Mouse (Mus musculus): ENCODE data around the gene Kifap3. TPM values are rescaled to one million over a fixed set of nuclear protein-coding genes. Genes with fewer than 3 reads are reported as not detected.
A peak's percentile ranks its signal among the peaks of the same experiment; 100 is the strongest.
"Not testable (repeated sequence)": the region's sequence is repeated elsewhere in the genome, so short reads cannot be mapped to it uniquely, and the experiment has no call there.

Gene Kifap3
- 10 to 100 TPM; 28.7 to 33.9 TPM for total RNA-seq (2021)
- long read RNA-seq, experiment 1, full-length matches to known transcripts = 34 of 47 reads
- long read RNA-seq, experiment 1, partial matches to known transcripts = 12 of 47 reads
- long read RNA-seq, experiment 1, other reads (novel, unspliced or antisense) = 1 of 47 reads
- long read RNA-seq, experiment 2, full-length matches to known transcripts = 36 of 47 reads
- long read RNA-seq, experiment 2, partial matches to known transcripts = 3 of 47 reads
- long read RNA-seq, experiment 2, other reads (novel, unspliced or antisense) = 8 of 47 reads

- peak; percentile 91 to 97 for DNase-seq (ENCODE audit: low spot score in 2 of 2)
Measured at GRCm38 (mm10) chr1:163779336-163780115, at the start of gene Kifap3. Kifap3 (plus strand) TSS chr1:163779583.

GRCm38 (mm10) chr1:163731166-163731565, 48.2 kb upstream of the Kifap3 start:
- not testable (repeated sequence) for DNase-seq (ENCODE audit: low spot score in 2 of 2)

- peak in 1 of 2 experiments; percentile 23 for DNase-seq (ENCODE audit: low spot score in 2 of 2)
Measured at GRCm38 (mm10) chr1:163736441-163737238, 42.7 kb upstream of the Kifap3 start.

GRCm38 (mm10) chr1:163737239-163737533, 42.2 kb upstream of the Kifap3 start:
- DNase-seq (ENCODE audit: low spot score in 2 of 2) = no peak

- no peak for DNase-seq (ENCODE audit: low spot score in 2 of 2)
Measured at GRCm38 (mm10) chr1:163751360-163751992, 27.9 kb upstream of the Kifap3 start.

DNA sequence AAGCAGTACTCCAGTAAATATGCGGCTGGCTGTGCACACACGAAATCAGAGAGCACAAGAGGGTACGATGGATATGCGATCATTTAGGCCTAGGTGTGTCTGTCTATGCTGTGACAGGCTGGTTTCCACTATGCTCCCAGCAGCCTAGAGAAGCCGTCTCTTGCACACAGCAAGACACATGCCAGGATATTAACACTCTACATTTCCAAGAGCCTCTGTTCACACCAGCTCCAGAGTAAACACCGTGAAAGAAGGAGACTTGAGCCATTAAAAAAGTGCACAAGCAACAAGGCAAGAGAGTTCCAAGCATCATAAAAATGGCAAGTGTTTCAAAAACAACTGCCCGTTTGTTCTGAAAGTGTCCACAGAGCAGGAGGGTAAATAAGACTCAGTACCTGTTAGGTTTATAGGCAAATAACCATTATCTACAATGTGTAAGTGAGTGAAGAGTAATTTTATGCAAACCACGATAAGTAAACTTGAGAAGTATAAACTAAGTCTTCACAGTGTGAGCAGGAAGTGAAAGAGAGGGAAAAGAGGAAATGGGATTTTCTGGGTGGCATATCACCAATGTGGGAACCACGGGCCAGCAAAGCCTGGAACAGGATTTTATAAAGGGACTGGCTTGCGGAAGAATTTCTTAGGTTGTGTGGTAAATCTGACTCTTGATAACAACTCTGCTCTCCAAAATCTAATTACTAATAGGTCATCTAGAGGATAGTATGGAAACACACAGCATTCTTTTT, 21.7 kb upstream of the Kifap3 start:
- DNase-seq (ENCODE audit: low spot score in 2 of 2) = no peak

GRCm38 (mm10) chr1:163783577-163783976, 4.2 kb downstream of the Kifap3 start:
- DNase-seq (ENCODE audit: low spot score in 2 of 2) = not testable (repeated sequence)

GRCm38 (mm10) chr1:163821365-163821764, 42.0 kb downstream of the Kifap3 start:
- DNase-seq (ENCODE audit: low spot score in 2 of 2) = no peak

- DNase-seq (ENCODE audit: low spot score in 2 of 2) = no peak
Measured at GRCm38 (mm10) chr1:163829482-163829881, 50.1 kb downstream of the Kifap3 start.

DNA sequence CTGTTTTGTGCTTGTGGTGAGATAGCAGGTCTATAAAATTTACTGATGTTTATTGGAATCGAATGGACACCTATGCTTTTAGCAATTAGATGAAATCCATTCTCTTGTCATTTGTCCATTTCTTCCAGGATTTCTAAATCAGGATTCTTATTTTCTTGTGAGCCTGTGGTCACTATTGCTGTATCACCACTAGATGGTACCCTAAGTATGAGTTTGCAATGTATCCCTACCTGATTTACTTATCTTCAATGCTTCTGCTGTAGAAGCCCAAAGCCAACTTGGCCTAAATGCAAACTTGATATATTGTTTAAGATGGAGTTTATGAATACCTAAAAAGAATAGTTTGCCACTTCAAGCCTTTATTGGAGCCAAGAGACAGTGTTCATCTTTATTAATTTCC, 54.7 kb downstream of the Kifap3 start:
- DNase-seq (ENCODE audit: low spot score in 2 of 2) = no peak

GRCm38 (mm10) chr1:163835062-163835461, 55.7 kb downstream of the Kifap3 start:
- no peak for DNase-seq (ENCODE audit: low spot score in 2 of 2)

GRCm38 (mm10) chr1:163838482-163838881, 59.1 kb downstream of the Kifap3 start:
- not testable (repeated sequence) for DNase-seq (ENCODE audit: low spot score in 2 of 2)

GRCm38 (mm10) chr1:163840555-163840954, 61.2 kb downstream of the Kifap3 start:
- no peak for DNase-seq (ENCODE audit: low spot score in 2 of 2)

DNA sequence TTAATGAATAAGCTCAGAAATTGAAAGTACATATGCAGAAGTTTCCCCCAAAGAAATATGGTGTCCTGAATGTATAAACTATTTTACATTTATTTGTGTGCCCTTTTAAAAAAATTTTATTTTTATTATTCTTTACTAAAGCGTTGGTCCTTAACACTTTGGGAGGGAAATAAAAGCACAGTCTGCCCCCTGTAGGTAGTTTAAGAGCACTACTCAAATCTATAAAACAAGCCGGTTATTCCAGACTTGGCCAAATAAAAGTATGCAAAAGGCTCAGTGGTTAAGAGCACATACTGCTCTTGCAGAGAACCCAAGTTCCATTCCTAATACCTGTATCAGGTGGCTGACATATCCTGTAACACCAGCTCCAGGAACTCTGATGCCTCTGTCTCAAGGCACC, 62.9 kb downstream of the Kifap3 start:
- DNase-seq (ENCODE audit: low spot score in 2 of 2) = no peak

- DNase-seq (ENCODE audit: low spot score in 2 of 2) = no peak
Measured at GRCm38 (mm10) chr1:163843899-163844298, 64.5 kb downstream of the Kifap3 start.

GRCm38 (mm10) chr1:163852884-163853560, 73.6 kb downstream of the Kifap3 start:
- no peak for DNase-seq (ENCODE audit: low spot score in 2 of 2)

GRCm38 (mm10) chr1:163858420-163858819, 79.0 kb downstream of the Kifap3 start:
- no peak for DNase-seq (ENCODE audit: low spot score in 2 of 2)

DNA sequence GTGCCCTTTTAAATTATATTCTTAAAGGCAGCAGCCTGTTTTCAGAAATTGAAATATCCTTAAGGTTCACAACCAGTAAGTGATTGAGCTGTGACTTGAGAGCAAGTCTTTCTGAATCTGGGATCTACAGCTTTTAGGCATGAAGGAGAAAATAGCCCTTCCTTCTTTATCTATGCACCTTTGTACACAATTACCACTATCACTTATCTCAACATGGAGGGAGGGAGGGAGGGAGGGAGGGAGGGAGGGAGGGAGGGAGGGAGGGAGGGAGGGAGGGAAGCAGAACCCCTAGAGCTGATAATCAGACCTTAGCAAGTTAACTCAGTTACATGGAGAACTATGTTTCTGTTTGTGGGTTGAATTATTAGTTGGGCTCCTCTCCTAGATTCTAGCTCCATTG, 82.2 kb downstream of the Kifap3 start:
- DNase-seq (ENCODE audit: low spot score in 2 of 2) = no peak

DNA sequence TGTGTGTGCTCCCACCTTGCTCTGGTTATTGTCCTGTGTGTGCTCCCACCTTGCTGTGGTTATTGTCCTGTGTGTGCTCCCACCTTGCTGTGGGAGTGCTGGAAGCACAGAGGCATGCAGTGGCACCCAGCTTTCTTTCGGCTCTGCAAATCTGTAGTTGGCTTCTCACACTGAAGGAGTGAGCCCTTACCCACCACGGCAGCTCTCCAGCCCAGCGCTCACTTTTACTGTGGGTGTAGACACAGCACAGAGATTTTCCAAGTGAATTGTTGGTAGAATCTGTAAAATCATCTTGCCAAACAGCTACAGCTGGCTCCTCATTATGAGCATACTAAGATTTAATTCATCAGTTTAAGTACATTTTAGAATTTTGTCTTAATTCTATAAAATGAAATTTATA, 93.8 kb downstream of the Kifap3 start:
- DNase-seq (ENCODE audit: low spot score in 2 of 2) = no peak

- DNase-seq (ENCODE audit: low spot score in 2 of 2) = no peak
Measured at GRCm38 (mm10) chr1:163889629-163890028, 110.2 kb downstream of the Kifap3 start.

All from gastrocnemius, postnatal 4 days (tissue).